Mouse (Mus musculus) naive thymus-derived CD4-positive, alpha-beta T cell, adult 2 months (primary cell): ENCODE data around the gene Tmem121b.
A peak's percentile ranks its signal among the peaks of the same experiment; 100 is the strongest.

ENCODE experiments used
- DNase-seq: peaks from one replicate; pipeline ENCODE4 v3.0.0-alpha.2; 2011; ENCODE audit warnings: low read depth

The Tmem121b gene

GRCm38 (mm10) chr6:120492499-120493373 is 871 bp downstream of the Tmem121b start:
- DNase-seq, result peak; percentile 57

- DNase-seq, result no peak
Measured at GRCm38 (mm10) chr6:120491862-120492498, 1.6 kb downstream of the Tmem121b start.

GRCm38 (mm10) chr6:120491064-120491463 is 2.5 kb downstream of the Tmem121b start:
- DNase-seq, result no peak

- peak; percentile 24 for DNase-seq
Measured at GRCm38 (mm10) chr6:120489461-120489860, 4.1 kb downstream of the Tmem121b start.

- peak; percentile 62 for DNase-seq
Measured at GRCm38 (mm10) chr6:120488647-120489046, 5.0 kb downstream of the Tmem121b start.

GRCm38 (mm10) chr6:120486051-120486510 is 7.5 kb downstream of the Tmem121b start:
- peak; percentile 77 for DNase-seq

GRCm38 (mm10) chr6:120485038-120485437 is 8.6 kb downstream of the Tmem121b start:
- DNase-seq, result peak; percentile 42

- peak; percentile 84 for DNase-seq
Measured at GRCm38 (mm10) chr6:120483211-120483626, 10.4 kb downstream of the Tmem121b start.

- DNase-seq, result no peak
Measured at GRCm38 (mm10) chr6:120482756-120483155, 10.9 kb downstream of the Tmem121b start.

- DNase-seq, result no peak
Measured at GRCm38 (mm10) chr6:120482021-120482420, 11.6 kb downstream of the Tmem121b start.

GRCm38 (mm10) chr6:120481538-120481937 is 12.1 kb downstream of the Tmem121b start:
- DNase-seq, result peak; percentile 72

- no peak for DNase-seq
Measured at GRCm38 (mm10) chr6:120480361-120480760, 13.2 kb downstream of the Tmem121b start.

GRCm38 (mm10) chr6:120479302-120479701 is 14.3 kb downstream of the Tmem121b start:
- DNase-seq, result no peak

GRCm38 (mm10) chr6:120475288-120475687 is 18.3 kb downstream of the Tmem121b start:
- no peak for DNase-seq

- DNase-seq, result no peak
Measured at GRCm38 (mm10) chr6:120473427-120473826, 20.2 kb downstream of the Tmem121b start.

- no peak for DNase-seq
Measured at GRCm38 (mm10) chr6:120472455-120473140, 21.0 kb downstream of the Tmem121b start.

GRCm38 (mm10) chr6:120471991-120472441 is 21.6 kb downstream of the Tmem121b start:
- peak; percentile 32 for DNase-seq

GRCm38 (mm10) chr6:120470666-120471065 is 22.9 kb downstream of the Tmem121b start:
- peak; percentile 51 for DNase-seq

- peak; percentile 41 for DNase-seq
Measured at GRCm38 (mm10) chr6:120469770-120470169, 23.8 kb downstream of the Tmem121b start.

GRCm38 (mm10) chr6:120469268-120469667 is 24.3 kb downstream of the Tmem121b start:
- DNase-seq, result peak; percentile 39

GRCm38 (mm10) chr6:120468259-120468658 is 25.3 kb downstream of the Tmem121b start:
- no peak for DNase-seq

- peak; percentile 87 for DNase-seq
Measured at GRCm38 (mm10) chr6:120466609-120467329, 26.8 kb downstream of the Tmem121b start.
